Mouse (Mus musculus): ENCODE measurements around the gene Hist3h2ba. TPM values are rescaled to one million over a fixed set of nuclear protein-coding genes. Genes with fewer than 3 reads are reported as not detected.

The Hist3h2ba gene
- total and polyA plus RNA-seq, 3 experiments: 0.21 to 48.2 TPM; not detected in 1

GRCm38 (mm10) chr11:58959186-58959825, 10.6 kb downstream of the Hist3h2ba start:
- peaks cover 11% of the 10 kb centered on the region for H3K79me2 ChIP-seq (ENCODE audit: control insufficient read depth, insufficient read depth, low read length, poor library complexity)
- DNase-seq (ENCODE audit: low read depth, low spot score): no peak
- no peak overlapping the region for H3K4me3 ChIP-seq (ENCODE audit: control insufficient read depth in 1 of 2, insufficient read depth in 1 of 2, low read depth in 2 of 2, low read length in 2 of 2)
- H3K36me3 ChIP-seq (ENCODE audit: control insufficient read depth in 1 of 2, insufficient read depth in 2 of 2, low read length in 2 of 2): peaks cover 0 to 10% of the 10 kb centered on the region in 2 experiments; a peak in 2 of 4 replicates
- H3K4me1 ChIP-seq (ENCODE audit: control insufficient read depth in 1 of 2, insufficient read depth in 2 of 2, low read length in 2 of 2): peaks cover 5% of the 10 kb centered on the region in 2 experiments; a peak in 3 of 4 replicates
- H3K27ac ChIP-seq (ENCODE audit: control insufficient read depth, low read depth, low read length): no peak overlapping the region
- TF ChIP-seq E2F4 (IDR thresholded peaks at IDR 0.05; ENCODE audit: borderline replicate concordance, low read depth, low read length): no peak
- TF ChIP-seq POLR2A (IDR thresholded peaks at IDR 0.05; ENCODE audit: control insufficient read depth in 1 of 2, insufficient read depth in 1 of 2, low read depth in 1 of 2, low read length in 2 of 2, poor library complexity in 1 of 2): no peak
- no peak for TF ChIP-seq TCF12 (IDR thresholded peaks at IDR 0.05; ENCODE audit: low read depth, low read length)
- TF ChIP-seq RCOR1 (IDR thresholded peaks at IDR 0.05; ENCODE audit: low read depth, low read length): no peak
- TF ChIP-seq CTCF (IDR thresholded peaks at IDR 0.05 in 2 of 3, conservative IDR thresholded peaks at IDR 0.05 in 1 of 3; ENCODE audit: control insufficient read depth in 1 of 3, insufficient read depth in 1 of 3, low read depth in 2 of 3, low read length in 3 of 3, poor library complexity in 1 of 3, severe bottlenecking in 1 of 3): no peak
- TF ChIP-seq CHD2 (IDR thresholded peaks at IDR 0.05; ENCODE audit: low read length): no peak
- TF ChIP-seq ZC3H11A (IDR thresholded peaks at IDR 0.05; ENCODE audit: low read depth, low read length): no peak
- no peak for TF ChIP-seq BHLHE40 (IDR thresholded peaks at IDR 0.05; ENCODE audit: borderline replicate concordance, low read depth, low read length)
- TF ChIP-seq ETS1 (IDR thresholded peaks at IDR 0.05; ENCODE audit: low read depth, low read length): no peak
- no peaks in the 10 kb centered on the region for H3K9me3 ChIP-seq (replicated peaks; ENCODE audit: insufficient read depth, low read length)
- no peaks in the 10 kb centered on the region for H3K27me3 ChIP-seq (ENCODE audit: control insufficient read depth in 1 of 2, insufficient read depth in 2 of 2, low read length in 2 of 2)
- no peak overlapping the region for H3K9ac ChIP-seq (ENCODE audit: control insufficient read depth, low read depth, low read length, poor library complexity, severe bottlenecking)

GRCm38 (mm10) chr11:58959921-58960465, 11.3 kb downstream of the Hist3h2ba start:
- Histone ChIP-seq H3K4me3 (ENCODE audit: control insufficient read depth in 1 of 2, insufficient read depth in 1 of 2, low read depth in 2 of 2, low read length in 2 of 2) (no peak overlapping the region), H3K27ac (ENCODE audit: control insufficient read depth, low read depth, low read length) (no peak overlapping the region), H3K79me2 (ENCODE audit: control insufficient read depth, insufficient read depth, low read length, poor library complexity) (peaks cover 10% of the 10 kb centered on the region), H3K36me3 (ENCODE audit: control insufficient read depth in 1 of 2, insufficient read depth in 2 of 2, low read length in 2 of 2) (peaks cover 0 to 10% of the 10 kb centered on the region in 2 experiments; a peak in 2 of 4 replicates), H3K4me1 (ENCODE audit: control insufficient read depth in 1 of 2, insufficient read depth in 2 of 2, low read length in 2 of 2) (peaks cover 5% of the 10 kb centered on the region in 2 experiments; a peak in 3 of 4 replicates), H3K9ac (ENCODE audit: control insufficient read depth, low read depth, low read length, poor library complexity, severe bottlenecking) (no peak overlapping the region), H3K27me3 (ENCODE audit: control insufficient read depth in 1 of 2, insufficient read depth in 2 of 2, low read length in 2 of 2) (no peaks in the 10 kb centered on the region), H3K9me3 (replicated peaks; ENCODE audit: insufficient read depth, low read length) (no peaks in the 10 kb centered on the region)
- TF ChIP-seq TCF12 (IDR thresholded peaks at IDR 0.05; ENCODE audit: low read depth, low read length) (no peak), MXI1 (IDR thresholded peaks at IDR 0.05; ENCODE audit: low read depth, low read length) (no peak), SIN3A (IDR thresholded peaks at IDR 0.05; ENCODE audit: low read length) (no peak), HCFC1 (IDR thresholded peaks at IDR 0.05; ENCODE audit: low read depth, low read length) (no peak), JUND (IDR thresholded peaks at IDR 0.05; ENCODE audit: low read depth, low read length) (no peak), POLR2A (IDR thresholded peaks at IDR 0.05; ENCODE audit: control insufficient read depth in 1 of 2, insufficient read depth in 1 of 2, low read depth in 1 of 2, low read length in 2 of 2, poor library complexity in 1 of 2) (no peak), MEF2A (IDR thresholded peaks at IDR 0.05; ENCODE audit: extremely low read depth, insufficient replicate concordance, low read depth, low read length, poor library complexity, severe bottlenecking) (no peak), POLR2AphosphoS2 (IDR thresholded peaks at IDR 0.05; ENCODE audit: low read length) (no peak), TAL1 (IDR thresholded peaks at IDR 0.05; ENCODE audit: low read length) (no peak), RAD21 (IDR thresholded peaks at IDR 0.05; ENCODE audit: low read depth, low read length) (no peak), BHLHE40 (IDR thresholded peaks at IDR 0.05; ENCODE audit: borderline replicate concordance, low read depth, low read length) (no peak), ZNF384 (IDR thresholded peaks at IDR 0.05; ENCODE audit: low read depth, low read length) (no peak), USF2 (IDR thresholded peaks at IDR 0.05; ENCODE audit: borderline replicate concordance in 1 of 2, insufficient read depth in 1 of 2, low read depth in 1 of 2, low read length in 2 of 2) (no peak), GABPA (IDR thresholded peaks at IDR 0.05; ENCODE audit: low read depth, low read length) (no peak)
- DNase-seq (ENCODE audit: low read depth, low spot score): no peak

Measured in MEL (cell line).